Mouse (Mus musculus): ENCODE results near the gene Atrnl1. TPM values are rescaled to one million over a fixed set of nuclear protein-coding genes. Genes with fewer than 3 reads are reported as not detected.

The Atrnl1 gene
- total RNA-seq, 2 experiments from 2014 or later: 10.4 to 10.9 TPM

Small RNAs within 50 kb of the gene (microRNA-seq; reads per million reads assigned to microRNA genes)
- 0 to 0.50 reads per million in 2 experiments for gene Mir5623

Other genes starting within 250 kb of the Atrnl1 start
- gene Trub1, start 158.1 kb upstream of the Atrnl1 start, total RNA-seq (2021): 10 to 100 TPM in 1 of 2 experiments, 1 to 10 TPM in 1; 9.3 to 11.0 TPM

Data from gastrocnemius, postnatal 14 days (tissue).